Comparison of ENCODE assay signal across 8 mouse cellular contexts in genomic region chr13:36734731-36735571, GRCm38 (mm10). TPM values are rescaled to one million over a fixed set of nuclear protein-coding genes. Genes with fewer than 3 reads are reported as not detected.
DNase-seq lines count a peak whose midpoint lies in the region; ATAC-seq and TF ChIP-seq lines count a peak whose summit lies in the region.

Gene Nrn1 (minus strand): TSS chr13:36735131.

- H3K9me3 ChIP-seq in heart, embryonic 10.5 days: no peaks in the 10 kb centered on the region
- H3K9me3 ChIP-seq in hindbrain, embryonic 10.5 days: no peaks in the 10 kb centered on the region
- no peaks in the 10 kb centered on the region for H3K9me3 ChIP-seq in limb, embryonic 10.5 days (replicated peaks)

- H3K4me1 ChIP-seq in heart, embryonic 10.5 days: peaks cover 27% of the 10 kb centered on the region
- H3K4me1 ChIP-seq in hindbrain, embryonic 10.5 days (replicated peaks): peaks cover 31% of the 10 kb centered on the region
- peaks cover 56% of the 10 kb centered on the region for H3K4me1 ChIP-seq in limb, embryonic 10.5 days
- peaks cover 10% of the 10 kb centered on the region; the same call in 1 of the 2 replicates for H3K4me1 ChIP-seq in olfactory bulb, adult 2 months (ENCODE audit: control insufficient read depth, insufficient read depth, low read length)

- no peaks in the 10 kb centered on the region for H3K36me3 ChIP-seq in heart, embryonic 10.5 days
- H3K36me3 ChIP-seq in hindbrain, embryonic 10.5 days: no peaks in the 10 kb centered on the region
- H3K36me3 ChIP-seq in limb, embryonic 10.5 days: no peaks in the 10 kb centered on the region

- H3K27me3 ChIP-seq in heart, embryonic 10.5 days (ENCODE audit: insufficient read depth, poor library complexity, severe bottlenecking): peaks cover 50% of the 10 kb centered on the region
- peaks cover 82% of the 10 kb centered on the region for H3K27me3 ChIP-seq in hindbrain, embryonic 10.5 days (ENCODE audit: insufficient read depth, poor library complexity, severe bottlenecking)
- H3K27me3 ChIP-seq in limb, embryonic 10.5 days (ENCODE audit: low read depth, poor library complexity, severe bottlenecking): peaks cover 56% of the 10 kb centered on the region

- no peak for TF ChIP-seq CTCF in olfactory bulb, adult 2 months (IDR thresholded peaks at IDR 0.05; ENCODE audit: insufficient read depth, low read depth, low read length)

- ATAC-seq in CD4-positive, CD25-positive, alpha-beta regulatory T cell, adult 4 months: peak; percentile 30

- TF ChIP-seq POLR2A in olfactory bulb, adult 2 months (IDR thresholded peaks at IDR 0.05; ENCODE audit: insufficient read depth, low read depth, low read length): no peak

- H3K27ac ChIP-seq in heart, embryonic 10.5 days: peak within 1 kb of the TSS; percentile 69; the same call in 1 of the 2 replicates
- peak within 1 kb of the TSS; percentile 80 for H3K27ac ChIP-seq in hindbrain, embryonic 10.5 days
- H3K27ac ChIP-seq in limb, embryonic 10.5 days: peak within 1 kb of the TSS; percentile 90
- H3K27ac ChIP-seq in olfactory bulb, adult 2 months (ENCODE audit: insufficient read depth, low read depth, low read length): no peak within 1 kb of the TSS

- intact Hi-C loops in heart, postnatal 36 days (cut with DNase I): loop anchor here (10.0 kb wide), 2 partner anchors 450 to 720 kb away; no protein-coding TSS in a partner anchor

- under 1% methylated on average over 50 of the region's 50 CpGs for WGBS in heart, embryonic 10.5 days
- under 1% methylated on average over 50 of the region's 50 CpGs for WGBS in hindbrain, embryonic 10.5 days
- WGBS in limb, embryonic 10.5 days: under 1% methylated on average over 50 of the region's 50 CpGs
- WGBS in olfactory bulb, adult 2 months: 3% methylated on average over 50 of the region's 50 CpGs

- no peak for DNase-seq in heart, embryonic 10.5 days (ENCODE audit: low spot score)
- DNase-seq in heart, postnatal 36 days: no peak
- DNase-seq in cerebellum, postnatal 36 days: peak; percentile 75 to 80
- peak; percentile 40 for DNase-seq in hindbrain, embryonic 10.5 days (ENCODE audit: low spot score)
- DNase-seq in limb, embryonic 10.5 days (ENCODE audit: low spot score): peak; percentile 61
- DNase-seq in MN1 (ENCODE audit: low spot score): no peak

- H3K4me3 ChIP-seq in heart, embryonic 10.5 days: peak within 1 kb of the TSS; percentile 65
- H3K4me3 ChIP-seq in hindbrain, embryonic 10.5 days: peak within 1 kb of the TSS; percentile 56
- peak within 1 kb of the TSS; percentile 55 for H3K4me3 ChIP-seq in limb, embryonic 10.5 days
- H3K4me3 ChIP-seq in olfactory bulb, adult 2 months (ENCODE audit: insufficient read depth, low read depth, low read length): peak within 1 kb of the TSS; percentile 27

RNA-seq across cellular contexts. Expression of gene Nrn1, which starts in this region (rescaled TPM):
- 1.7 and 3.8 TPM in 2 replicates for polyA plus RNA-seq in heart, embryonic 10.5 days (2016; fragmentation: Nextera tagmentation; extraction: Ambion mirVana)
- total RNA-seq in heart, postnatal 36 days (2021): 1 to 10 TPM; 2.2 to 3.3 TPM
- 10 to 100 TPM; 56.1 to 63.6 TPM for polyA plus RNA-seq in CD4-positive, CD25-positive, alpha-beta regulatory T cell, adult 4 months (2017; shearing (Covaris generic))
- polyA plus RNA-seq in hindbrain, embryonic 10.5 days (2016; fragmentation: Nextera tagmentation; extraction: Ambion mirVana): 10.8 and 21.6 TPM in 2 replicates
- polyA plus RNA-seq in limb, embryonic 10.5 days (2016; fragmentation: Nextera tagmentation; extraction: Ambion mirVana): 0.60 and 0.91 TPM in 2 replicates
- not detected in 2 replicates for polyA plus RNA-seq in olfactory bulb, adult 2 months (2012; ENCODE audit: insufficient read depth, insufficient read length, low replicate concordance, missing spikeins)

Comparison
In these comparisons a context has a peak if more than half of its experiments do, and no peak if none do; other contexts are left out.
1. Peak in DNase-seq, H3K4me3 ChIP-seq and H3K27ac ChIP-seq in limb, embryonic 10.5 days; RNA of the gene not detected or under 1 TPM.
2. DNase-seq: peak in cerebellum, postnatal 36 days (2 of 2) and hindbrain, embryonic 10.5 days (single experiment); none in heart, embryonic 10.5 days (single experiment), heart, postnatal 36 days (0 of 2) and MN1 (single experiment).
3. Peak in every context shown above with its lines, with median percentiles within 50 percentile points of each other: H3K4me3 ChIP-seq.